Comparison of ENCODE assay signal across 26 mouse cellular contexts in the genomic region with DNA sequence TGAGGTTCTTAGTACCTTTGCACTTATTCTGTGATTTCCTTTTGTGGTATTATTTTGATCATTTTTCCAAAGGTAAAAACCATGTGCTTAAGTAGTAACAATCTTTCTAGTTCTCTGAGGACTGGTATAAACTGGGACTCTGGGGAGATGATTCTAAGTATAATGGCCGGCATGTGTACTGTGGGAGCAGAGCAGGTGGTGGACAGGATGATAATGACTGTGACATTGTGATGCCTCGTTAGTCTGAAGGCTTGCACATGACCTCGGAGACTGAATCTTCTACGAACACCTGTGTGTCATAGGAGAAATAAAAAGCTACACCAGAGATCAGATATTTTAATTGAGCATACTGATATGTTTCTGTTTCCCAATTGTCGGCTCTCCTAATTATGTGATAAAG.
"Had no signal": no experiment of that assay in that cellular context is flagged by ENCODE, and none has a peak within 500 bp of the region (broad histone marks: within the 10 kb centered on the region; RNA-seq: fewer than 3 reads in every experiment).

No protein-coding gene starts in this region.

- H3K4me2 ChIP-seq: heart, embryonic 12.5 days; hindbrain, embryonic 12.5 days; hindbrain, embryonic 14.5 days; kidney, embryonic 15.5 days; limb, embryonic 12.5 days; limb, embryonic 15.5 days; liver, embryonic 12.5 days had no signal

- H3K27me3 ChIP-seq: heart, embryonic 12.5 days; hindbrain, embryonic 12.5 days; kidney, embryonic 15.5 days; limb, embryonic 12.5 days; limb, embryonic 15.5 days; liver, embryonic 12.5 days had no signal

- DNase-seq: gastrocnemius, adult 2 months; gastrocnemius, postnatal 10 days; gastrocnemius, postnatal 25 days; heart, adult 18-20 months; heart, postnatal 10 days; heart, postnatal 4 days; kidney, adult 11 months; kidney, adult 2 months; kidney, adult 9 months; kidney, postnatal 14 days; kidney, postnatal 36 days; layer of hippocampus, postnatal 36 days; left cerebral cortex, postnatal 4 days had no signal

- H3K27ac ChIP-seq: gastrocnemius, adult 2 months; heart, embryonic 10.5 days; hindbrain, embryonic 10.5 days; hindbrain, embryonic 12.5 days; hindbrain, embryonic 14.5 days; kidney, embryonic 15.5 days; kidney, postnatal 0 days; limb, embryonic 12.5 days; limb, embryonic 15.5 days; liver, embryonic 12.5 days; liver, embryonic 14.5 days had no signal

- H3K4me1 ChIP-seq: heart, embryonic 10.5 days; heart, embryonic 12.5 days; hindbrain, embryonic 10.5 days; hindbrain, embryonic 12.5 days; kidney, embryonic 15.5 days; limb, embryonic 12.5 days; limb, embryonic 15.5 days; liver, embryonic 12.5 days had no signal

- H3K36me3 ChIP-seq: heart, embryonic 10.5 days; heart, embryonic 12.5 days; hindbrain, embryonic 10.5 days; hindbrain, embryonic 12.5 days; kidney, embryonic 15.5 days; limb, embryonic 12.5 days; limb, embryonic 15.5 days; liver, embryonic 12.5 days had no signal

- H3K4me3 ChIP-seq: gastrocnemius, adult 2 months; heart, embryonic 10.5 days; heart, embryonic 12.5 days; hindbrain, embryonic 10.5 days; hindbrain, embryonic 12.5 days; kidney, embryonic 15.5 days; limb, embryonic 12.5 days; limb, embryonic 15.5 days; liver, embryonic 12.5 days had no signal

- ATAC-seq: hindbrain, embryonic 16.5 days; intestine, embryonic 16.5 days; liver, embryonic 12.5 days had no signal

- H3K9me3 ChIP-seq: heart, embryonic 10.5 days; heart, embryonic 12.5 days; hindbrain, embryonic 10.5 days; hindbrain, embryonic 12.5 days; kidney, embryonic 15.5 days; limb, embryonic 12.5 days; limb, embryonic 15.5 days; liver, embryonic 12.5 days had no signal

- H3K9ac ChIP-seq: heart, embryonic 12.5 days; hindbrain, embryonic 12.5 days; hindbrain, embryonic 14.5 days; kidney, embryonic 15.5 days; limb, embryonic 12.5 days; limb, embryonic 15.5 days; liver, embryonic 12.5 days; liver, embryonic 14.5 days had no signal
